Mouse (Mus musculus): ENCODE data around the gene Entpd1.

Gene Entpd1

GRCm38 (mm10) chr19:40675329-40675728, 63.2 kb downstream of the Entpd1 start:
- no peak for DNase-seq

GRCm38 (mm10) chr19:40678087-40678486, 65.9 kb downstream of the Entpd1 start:
- no peak for DNase-seq

DNA sequence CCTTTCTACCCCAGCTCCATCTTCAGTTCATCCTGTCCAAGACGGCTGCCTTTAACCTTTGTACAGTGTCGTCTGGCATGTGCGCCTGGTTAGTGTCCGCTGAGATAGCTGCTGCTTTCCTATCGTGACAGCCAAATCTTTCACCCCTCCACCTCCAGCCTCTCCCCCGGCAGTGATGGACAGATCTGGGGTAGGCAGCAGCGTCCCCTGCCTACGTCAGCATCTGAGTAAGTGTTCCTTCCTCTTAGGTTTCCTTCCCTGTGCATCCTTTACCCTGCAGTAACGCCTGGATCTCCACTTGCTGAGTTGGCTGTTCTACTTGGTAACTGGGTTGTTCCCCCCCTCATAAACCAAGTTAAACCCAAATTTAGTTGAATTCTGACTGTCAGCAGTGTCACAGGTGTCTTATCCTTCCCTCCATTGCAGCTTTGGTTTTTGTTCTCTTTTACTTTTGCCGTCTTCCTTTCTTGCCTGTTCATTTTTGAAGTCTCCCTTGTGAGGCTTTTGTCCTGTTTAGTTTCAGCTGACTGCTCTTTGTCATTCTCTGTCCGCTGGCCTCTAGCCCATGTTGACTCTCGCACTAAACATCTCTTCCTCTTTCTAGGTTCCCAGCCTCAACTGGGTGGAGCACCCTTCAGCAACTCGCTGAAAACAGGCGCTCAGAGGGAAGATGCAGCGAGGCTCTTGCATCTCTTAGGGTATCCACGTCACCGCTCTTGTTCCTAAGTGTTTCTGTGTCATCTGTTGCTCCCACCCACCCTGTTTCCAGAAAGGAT, 66.6 kb downstream of the Entpd1 start:
- no peak for DNase-seq

DNA sequence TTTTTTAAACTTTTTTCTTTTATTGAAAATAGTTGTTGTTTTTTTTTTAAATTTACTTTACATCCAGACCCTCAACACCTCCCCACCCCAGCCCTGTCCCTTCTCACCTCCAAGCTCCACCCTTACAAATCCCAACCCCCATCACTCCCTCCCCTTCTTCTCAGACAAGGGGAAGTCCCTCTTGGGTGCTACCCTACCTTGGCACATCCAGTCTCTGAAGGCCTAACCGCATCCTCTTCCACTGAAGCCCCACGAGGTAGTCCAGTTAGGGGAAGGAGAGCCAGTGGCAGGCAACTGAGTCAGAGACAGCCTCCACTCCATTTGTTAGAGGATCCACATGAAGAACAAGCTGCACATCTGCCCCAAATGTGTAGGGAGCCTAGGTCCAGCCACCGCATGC, 67.5 kb downstream of the Entpd1 start:
- DNase-seq = no peak

DNA sequence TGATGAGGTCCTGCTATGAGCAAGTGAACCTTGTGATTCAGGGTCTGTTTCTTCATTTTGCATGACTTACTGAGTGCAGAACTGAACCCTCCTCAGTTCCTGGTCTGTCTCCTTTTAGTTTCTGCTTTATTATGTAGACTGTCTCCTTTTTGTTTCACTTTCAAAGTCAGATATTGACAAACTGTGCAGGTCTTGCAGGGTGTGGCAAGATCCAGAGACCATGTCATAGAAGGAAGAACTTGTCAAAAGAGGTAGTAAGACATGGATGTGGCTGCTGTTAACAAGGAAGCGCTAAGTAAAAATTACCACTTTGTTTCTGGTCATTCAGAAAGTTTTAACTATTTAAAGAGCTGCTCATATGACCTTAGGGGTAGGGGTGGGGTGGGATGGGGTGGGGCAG, 72.0 kb downstream of the Entpd1 start:
- no peak for DNase-seq

GRCm38 (mm10) chr19:40684566-40684965, 72.4 kb downstream of the Entpd1 start:
- DNase-seq = no peak

DNA sequence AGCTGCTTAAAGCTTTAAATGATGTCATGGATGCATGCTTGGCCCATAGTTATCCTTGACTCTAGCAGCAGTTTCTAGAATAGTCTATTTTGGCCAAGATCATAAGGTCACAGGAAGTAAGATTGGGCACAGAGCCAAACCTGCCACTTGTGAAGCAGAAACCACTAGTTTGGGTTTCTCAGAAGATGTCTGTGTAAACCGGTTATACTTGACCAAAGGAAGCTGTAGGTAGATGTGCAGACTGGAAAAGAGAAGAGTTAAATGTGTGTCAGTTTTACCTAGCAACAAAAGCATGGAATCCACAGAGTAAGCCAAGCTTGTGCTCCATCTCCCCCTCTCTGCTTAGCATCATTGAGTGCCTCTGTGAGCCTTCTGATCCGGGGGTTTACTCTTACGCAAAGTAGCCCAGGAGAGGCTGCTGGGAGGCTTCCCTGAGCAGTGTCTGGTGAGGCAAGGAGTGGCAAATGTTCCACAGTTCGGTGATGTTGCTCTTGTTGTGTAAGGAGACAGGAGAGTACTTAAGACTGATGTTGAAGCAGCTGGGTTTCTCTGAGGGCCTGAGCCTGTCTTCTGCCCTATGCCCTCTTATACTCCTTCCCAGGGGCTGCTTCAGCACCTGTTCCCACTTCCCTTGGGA, 75.2 kb downstream of the Entpd1 start:
- DNase-seq = no peak

DNA sequence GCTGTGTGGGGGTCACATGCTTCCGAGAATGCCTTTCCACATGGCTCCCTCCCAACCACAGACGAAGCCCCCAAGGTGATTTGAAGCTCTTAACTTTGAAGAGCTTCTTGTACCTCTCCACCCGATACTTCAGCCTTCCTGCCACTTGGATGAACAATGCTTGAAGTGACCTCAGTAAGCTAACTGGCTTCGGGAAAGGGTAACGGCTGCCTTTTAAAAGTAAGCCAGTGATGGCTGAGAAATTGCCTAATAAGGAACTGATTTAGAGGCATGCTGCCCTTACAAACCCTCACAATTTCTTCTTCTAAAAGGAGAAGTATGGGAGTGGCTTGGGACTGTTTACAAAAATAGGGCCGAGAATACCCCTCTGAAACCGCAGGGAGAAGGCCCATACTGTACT, 81.0 kb downstream of the Entpd1 start:
- no peak for DNase-seq

DNA sequence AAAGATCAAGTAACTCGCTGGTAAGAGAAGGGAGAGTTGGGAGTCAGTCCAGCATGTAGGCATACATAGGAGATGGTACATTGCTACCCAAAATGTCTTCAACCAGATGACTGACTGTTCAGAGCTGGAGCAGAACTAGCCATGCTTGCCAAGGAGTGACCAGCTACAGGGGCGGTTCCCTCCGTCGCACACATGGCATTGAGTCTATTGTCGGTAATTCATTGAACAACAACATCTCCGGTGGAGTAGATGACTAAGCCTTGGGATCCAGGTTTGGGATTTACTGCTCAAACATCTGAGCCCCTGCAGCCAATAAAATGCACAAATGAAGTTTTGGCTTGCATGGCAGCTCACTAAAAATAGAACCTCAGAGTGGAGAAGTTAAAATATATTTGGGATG, 84.0 kb downstream of the Entpd1 start:
- no peak for DNase-seq

DNA sequence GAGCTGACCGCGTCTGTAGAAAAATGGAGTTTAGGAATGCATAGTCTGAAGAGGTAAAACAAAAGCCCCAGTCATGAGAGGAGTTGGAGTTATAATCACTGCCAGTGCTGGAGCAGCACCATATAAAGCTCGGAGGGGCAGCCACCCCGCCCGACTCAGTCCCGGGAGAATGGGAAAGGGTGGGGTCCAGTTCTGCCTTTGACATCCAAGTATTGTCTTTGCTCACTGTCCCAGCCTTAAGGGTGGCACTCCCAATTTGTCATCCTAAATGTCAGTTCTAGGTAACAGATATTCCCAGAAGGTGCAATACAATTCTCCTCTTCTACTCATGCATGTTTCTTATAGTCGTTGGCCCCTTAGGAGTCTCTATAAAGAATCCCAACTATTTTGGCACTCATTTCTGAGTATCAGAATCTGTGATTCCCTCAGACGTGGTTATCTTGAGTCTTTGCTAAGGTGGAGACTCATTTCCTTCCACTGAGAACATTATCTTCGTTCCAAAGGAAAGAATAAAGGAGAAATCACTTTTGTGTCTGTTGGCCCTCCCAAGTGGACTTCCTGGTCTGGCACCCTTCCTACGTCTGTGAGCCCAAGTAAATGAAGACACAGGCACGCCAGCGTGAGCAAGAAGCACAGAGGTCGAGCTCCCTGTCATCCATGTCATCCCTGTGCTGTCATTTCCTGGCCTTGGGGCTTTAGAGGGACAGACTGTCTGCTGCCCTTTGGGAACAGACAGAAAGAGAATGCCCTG, 86.1 kb downstream of the Entpd1 start:
- no peak for DNase-seq

DNA sequence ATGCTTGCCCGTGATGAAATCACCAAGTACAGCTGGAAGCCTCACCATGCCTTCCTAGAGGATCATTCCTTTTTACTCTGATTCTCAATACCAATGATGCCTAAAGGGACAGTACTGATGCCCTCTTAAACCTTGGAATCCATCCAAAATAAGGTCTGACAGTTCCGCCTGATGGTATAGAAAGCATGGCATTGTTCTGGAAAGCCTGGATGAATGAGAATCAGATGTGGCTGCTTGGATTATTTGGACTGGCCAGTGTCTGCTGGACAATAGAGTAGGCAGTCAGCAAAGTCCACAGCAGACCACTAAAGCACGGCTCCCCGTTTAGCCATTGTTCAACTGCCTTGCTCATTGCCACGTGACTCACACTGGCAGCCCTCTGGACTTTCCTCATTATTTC, 87.7 kb downstream of the Entpd1 start:
- no peak for DNase-seq

GRCm38 (mm10) chr19:40702406-40702805, 90.2 kb downstream of the Entpd1 start:
- DNase-seq = no peak

DNA sequence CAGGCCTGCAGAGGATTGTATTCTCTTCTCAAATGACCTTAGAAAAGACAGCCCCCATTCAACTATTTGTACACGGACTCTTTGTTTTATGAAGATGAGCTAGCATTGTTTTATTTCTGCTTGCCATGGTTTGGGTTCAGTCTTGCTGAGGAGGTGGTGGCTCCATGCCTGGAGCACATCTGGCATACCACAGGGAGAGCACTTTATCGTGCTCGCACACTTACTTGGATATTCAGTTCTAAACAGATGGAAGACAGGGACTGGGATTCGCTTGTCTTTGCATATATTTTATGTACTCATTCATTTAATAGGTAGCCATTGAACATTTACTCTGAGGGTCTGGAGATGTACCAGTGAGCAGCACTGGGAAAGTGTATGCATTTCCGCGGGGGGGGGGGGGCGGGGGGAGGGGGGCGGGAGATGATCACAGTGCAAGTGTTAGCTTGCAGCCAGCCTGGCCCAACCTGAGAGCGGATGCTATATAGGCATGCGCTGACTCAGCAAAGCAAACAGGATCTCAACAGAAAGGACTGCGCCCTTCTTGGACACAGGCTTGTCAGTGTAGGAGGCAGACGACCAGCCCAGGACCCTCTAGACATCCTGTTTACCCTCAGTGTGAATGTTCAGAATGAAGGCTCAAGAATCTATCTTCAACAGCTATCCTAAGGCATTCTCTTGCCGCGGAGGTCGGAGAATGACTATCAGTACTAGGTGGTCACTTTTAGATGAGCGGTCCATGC, 100.9 kb downstream of the Entpd1 start:
- no peak for DNase-seq

DNA sequence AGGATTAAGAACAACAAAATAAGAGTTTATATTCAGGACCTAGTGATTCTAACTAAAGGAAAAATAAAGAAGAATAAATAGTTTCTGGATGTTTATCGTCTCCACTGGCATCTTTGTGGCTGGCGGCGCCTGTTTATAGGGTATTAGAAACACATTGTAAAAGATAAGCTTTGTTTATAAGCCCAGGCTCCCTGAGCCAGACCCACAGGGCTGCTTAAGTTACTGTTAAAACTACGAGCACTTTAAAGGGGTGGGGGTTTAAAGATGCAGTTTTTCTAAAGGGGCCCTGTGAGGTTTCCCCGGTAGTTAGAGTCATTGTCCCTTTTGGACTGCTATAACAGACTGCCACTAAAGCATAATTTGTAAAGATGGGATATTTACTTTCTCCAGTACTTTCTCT, 102.5 kb downstream of the Entpd1 start:
- DNase-seq = no peak

DNA sequence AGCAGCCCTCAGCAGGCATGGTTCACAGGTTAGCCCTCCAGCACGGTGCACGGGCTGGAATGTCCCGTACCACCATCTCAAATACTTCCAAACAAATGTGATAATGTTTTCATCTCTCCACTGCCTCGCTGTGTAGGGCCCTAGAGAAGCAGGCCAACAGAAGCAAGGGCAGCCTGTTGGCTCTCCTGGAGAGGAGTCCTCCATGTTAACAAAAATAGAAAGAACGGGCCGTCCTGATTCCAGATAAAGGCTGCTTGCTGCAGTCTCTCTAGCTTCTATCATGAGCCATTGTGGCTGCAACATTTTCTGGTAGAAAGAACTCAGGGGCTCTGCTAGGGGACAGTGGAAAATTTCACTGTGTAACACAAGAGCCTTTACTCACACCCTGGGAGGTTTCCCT, 104.8 kb downstream of the Entpd1 start:
- DNase-seq = no peak

GRCm38 (mm10) chr19:40719439-40720105, 107.4 kb downstream of the Entpd1 start:
- DNase-seq = no peak

DNA sequence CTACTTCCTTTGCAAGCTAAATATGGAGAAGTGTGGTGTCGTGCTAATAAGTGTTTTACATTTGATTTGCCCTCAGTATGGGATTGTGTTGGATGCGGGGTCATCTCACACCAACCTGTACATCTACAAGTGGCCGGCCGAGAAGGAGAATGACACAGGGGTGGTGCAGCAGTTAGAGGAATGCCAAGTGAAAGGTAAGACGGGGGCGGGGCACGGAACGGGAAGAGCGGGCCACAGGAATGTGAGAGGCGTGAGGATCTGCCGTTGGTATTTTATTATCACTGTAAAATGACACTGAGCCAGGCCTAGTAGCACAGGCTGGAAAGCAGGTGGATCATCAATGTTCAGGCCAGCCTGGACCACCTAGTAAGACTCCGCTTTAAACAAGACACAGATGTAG, 108.2 kb downstream of the Entpd1 start:
- no peak for DNase-seq

GRCm38 (mm10) chr19:40722137-40723038, 110.2 kb downstream of the Entpd1 start:
- peak; percentile 74 to 75 for DNase-seq

DNA sequence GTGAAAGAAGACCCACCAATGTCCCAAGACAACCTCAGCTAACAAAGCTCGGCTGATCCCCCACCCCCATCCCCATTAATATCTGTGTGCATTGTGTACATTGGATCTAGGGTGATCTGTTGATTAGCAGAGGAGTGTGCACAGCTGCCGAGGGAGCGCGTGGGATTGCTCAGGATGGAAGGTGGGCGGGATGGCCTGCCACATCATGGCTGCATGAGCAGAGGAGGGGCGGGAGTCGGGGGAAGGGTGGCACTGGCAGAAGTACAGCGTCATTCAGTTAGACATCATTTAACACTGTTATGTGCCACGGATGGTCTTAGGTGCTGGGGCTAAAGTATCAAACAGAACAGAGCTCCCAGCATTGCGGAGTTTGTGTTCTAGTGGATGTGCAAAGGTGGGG, 111.3 kb downstream of the Entpd1 start:
- DNase-seq = no peak

DNA sequence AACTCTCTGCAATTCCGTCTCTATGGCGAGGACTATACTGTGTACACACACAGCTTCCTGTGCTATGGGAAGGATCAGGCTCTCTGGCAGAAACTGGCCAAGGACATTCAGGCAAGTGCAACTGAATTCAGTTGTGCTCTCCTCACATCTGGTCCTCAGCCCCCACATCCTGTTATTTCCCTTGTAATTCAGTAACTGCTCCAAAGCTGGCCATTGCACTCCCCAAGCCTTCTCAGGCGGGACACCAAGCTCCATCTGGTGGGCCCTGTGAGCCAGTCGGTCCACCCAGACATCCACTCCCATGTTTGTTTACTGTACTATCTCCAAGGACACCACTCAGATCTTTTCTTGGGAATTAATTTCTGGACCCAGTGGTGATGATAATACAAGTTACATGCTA, 114.0 kb downstream of the Entpd1 start:
- no peak for DNase-seq

DNA sequence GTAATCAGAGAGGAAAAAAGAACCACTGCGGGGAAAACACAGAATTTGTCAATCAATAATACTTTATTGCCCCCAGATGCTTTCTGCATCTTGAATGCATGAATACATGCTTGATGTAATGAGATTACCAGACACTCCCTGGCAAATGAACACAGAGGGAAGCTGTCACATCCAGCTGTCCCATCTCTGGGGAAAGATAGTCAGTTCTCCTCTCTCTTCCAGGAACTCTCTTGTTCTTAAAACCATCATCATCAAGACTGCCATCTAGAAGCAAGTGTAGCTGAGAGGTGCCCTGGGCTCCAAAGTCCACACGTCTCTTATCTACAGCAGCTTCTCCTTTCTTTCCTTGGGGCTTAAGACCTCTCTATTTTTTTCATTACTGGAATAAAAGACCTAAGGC, 114.4 kb downstream of the Entpd1 start:
- DNase-seq = no peak

DNA sequence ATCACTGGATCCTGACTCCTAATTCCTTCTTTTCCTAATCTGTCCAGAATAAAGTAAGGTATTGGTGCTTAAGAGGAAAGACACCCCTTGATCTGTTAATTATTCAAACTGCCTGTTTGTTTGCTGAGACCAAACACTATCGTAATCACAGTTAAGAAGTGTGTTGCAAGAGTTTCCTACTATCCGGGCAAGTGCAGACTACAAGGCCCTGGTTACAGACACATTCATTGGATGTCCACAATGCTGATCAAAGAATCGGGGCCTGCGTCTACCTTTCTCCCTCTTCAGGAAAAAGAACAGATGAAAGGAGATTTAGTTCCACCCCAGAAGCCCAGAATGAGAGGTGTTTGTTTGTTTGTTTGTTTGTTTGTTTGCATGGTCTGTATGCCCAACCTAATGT, 116.0 kb downstream of the Entpd1 start:
- DNase-seq = no peak

Measured in cerebellum, postnatal 14 days (tissue).